Mouse (Mus musculus): ENCODE measurements around the gene Sh3rf3. TPM values are rescaled to one million over a fixed set of nuclear protein-coding genes. Genes with fewer than 3 reads are reported as not detected.

Gene Sh3rf3
- polyA plus RNA-seq, 1 experiment from 2014 or later, result not detected

DNA sequence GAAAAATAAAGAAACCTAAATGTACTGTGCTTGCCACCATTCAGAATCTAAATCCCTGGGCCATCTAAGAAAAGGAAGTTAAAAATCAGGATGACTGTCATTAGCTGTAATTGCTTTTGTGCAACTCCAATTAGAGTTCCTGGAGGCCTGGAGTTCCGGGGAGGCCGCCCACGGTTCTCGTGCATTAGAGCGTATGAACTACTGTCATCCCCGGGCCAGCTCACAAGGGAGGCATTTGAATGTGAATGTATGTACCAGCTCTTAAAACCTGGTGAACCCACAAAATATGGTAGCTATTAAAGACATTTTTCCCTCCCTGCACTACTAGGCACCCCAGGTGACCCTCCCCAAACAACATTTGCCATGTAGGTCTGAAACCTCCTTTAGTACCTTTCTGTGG, 122.4 kb downstream of the Sh3rf3 start:
- Histone ChIP-seq H3K4me1 (ENCODE audit: insufficient read depth) (no peaks in the 10 kb centered on the region), H3K4me3 (ENCODE audit: low read depth, low read length) (no peak overlapping the region), H3K27ac (ENCODE audit: low read depth) (no peak overlapping the region), H3K4me2 (ENCODE audit: low read depth, low read length) (no peak overlapping the region), H3K27me3 (ENCODE audit: insufficient read depth, low read length) (no peaks in the 10 kb centered on the region), H3K36me3 (replicated peaks; ENCODE audit: insufficient read depth, low read length) (no peaks in the 10 kb centered on the region), H3K9me3 (ENCODE audit: low read length) (no peaks in the 10 kb centered on the region), H3K9ac (replicated peaks) (no peak overlapping the region)
- WGBS (ENCODE audit: insufficient replicate concordance), result 85% methylated on average over 6 of the region's 6 CpGs
- DNase-seq (no peak), ATAC-seq (no peak)
- no peak for TF ChIP-seq EP300 (IDR thresholded peaks at IDR 0.05; ENCODE audit: low read depth)
- no peak for TF ChIP-seq CTCF (IDR thresholded peaks at IDR 0.05; ENCODE audit: low read depth)

DNA sequence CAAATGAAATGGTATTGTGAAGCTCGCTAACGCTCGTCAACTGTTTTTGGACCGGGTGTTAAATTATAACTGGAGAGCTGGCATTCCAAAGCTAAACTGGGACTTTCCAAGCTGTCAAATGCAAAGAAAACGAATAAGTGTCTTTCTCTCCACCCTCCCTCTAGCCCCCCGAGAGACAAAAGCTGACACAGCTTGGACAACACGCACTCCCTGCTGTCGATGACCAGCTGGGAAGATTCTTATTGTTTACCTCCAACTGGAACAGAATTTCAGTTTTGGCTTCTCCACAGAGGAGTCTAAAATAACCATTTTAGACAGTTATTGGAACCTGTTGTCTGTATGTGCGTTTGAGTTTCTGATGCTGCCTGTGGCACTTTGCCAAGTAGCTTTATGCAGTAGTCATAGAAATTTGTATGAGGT, 123.3 kb downstream of the Sh3rf3 start:
- DNase-seq (no peak), ATAC-seq (no peak)
- H3K9ac ChIP-seq (replicated peaks), result no peak overlapping the region
- H3K27ac ChIP-seq (ENCODE audit: low read depth), result no peak overlapping the region
- H3K36me3 ChIP-seq (replicated peaks; ENCODE audit: insufficient read depth, low read length), result no peaks in the 10 kb centered on the region
- H3K9me3 ChIP-seq (ENCODE audit: low read length), result no peaks in the 10 kb centered on the region
- H3K27me3 ChIP-seq (ENCODE audit: insufficient read depth, low read length), result no peaks in the 10 kb centered on the region
- no peak overlapping the region for H3K4me3 ChIP-seq (ENCODE audit: low read depth, low read length)
- no peak overlapping the region for H3K4me2 ChIP-seq (ENCODE audit: low read depth, low read length)
- no peak for TF ChIP-seq CTCF (IDR thresholded peaks at IDR 0.05; ENCODE audit: low read depth)
- no peak for TF ChIP-seq EP300 (IDR thresholded peaks at IDR 0.05; ENCODE audit: low read depth)
- 72% methylated on average over 9 of the region's 9 CpGs for WGBS (ENCODE audit: insufficient replicate concordance)
- H3K4me1 ChIP-seq (ENCODE audit: insufficient read depth), result no peaks in the 10 kb centered on the region

DNA sequence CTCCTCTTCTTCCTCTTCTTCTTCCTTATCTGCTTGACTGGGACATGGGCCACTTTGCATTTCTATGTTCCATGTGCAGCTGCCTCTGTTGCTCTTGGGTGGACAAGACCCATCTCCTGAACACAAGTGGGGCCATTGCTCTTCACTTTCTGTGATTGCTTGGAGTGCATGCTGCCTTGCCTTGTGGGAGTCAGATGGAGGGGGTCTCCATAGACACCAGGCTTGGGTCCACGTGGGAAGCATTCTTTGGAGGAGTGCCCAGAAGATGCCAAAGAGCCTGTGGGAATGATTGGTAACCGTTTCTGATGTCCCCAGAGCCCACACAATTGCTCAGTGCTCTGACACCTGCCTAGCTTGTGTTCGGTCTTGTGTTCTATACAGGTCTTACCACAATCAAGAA, 124.4 kb downstream of the Sh3rf3 start:
- WGBS (ENCODE audit: insufficient replicate concordance), result 52% methylated on average over 3 of the region's 3 CpGs
- H3K27ac ChIP-seq (ENCODE audit: low read depth), result no peak overlapping the region

DNA sequence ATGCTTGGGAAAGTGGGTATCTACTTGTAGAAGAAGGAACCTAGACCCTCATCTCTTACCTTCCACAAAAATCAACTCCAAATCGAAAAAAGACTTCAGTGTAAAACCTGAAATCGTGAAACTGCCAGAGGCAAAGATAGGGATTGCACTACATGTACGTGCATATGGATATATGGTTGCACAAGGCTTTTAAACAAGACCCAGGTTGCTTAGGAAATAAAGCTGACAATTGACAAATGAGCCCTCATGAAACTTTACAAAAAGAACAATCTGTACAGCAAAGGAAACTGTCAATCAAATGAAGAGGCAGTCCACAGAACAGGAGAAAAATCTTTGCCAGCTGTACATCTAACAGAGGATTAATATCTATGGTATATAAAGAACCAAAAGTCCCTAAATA, 129.7 kb downstream of the Sh3rf3 start:
- ATAC-seq, result no peak
- Histone ChIP-seq H3K4me2 (ENCODE audit: low read depth, low read length) (no peak overlapping the region), H3K9me3 (ENCODE audit: low read length) (no peaks in the 10 kb centered on the region), H3K9ac (replicated peaks) (no peak overlapping the region), H3K36me3 (replicated peaks; ENCODE audit: insufficient read depth, low read length) (no peaks in the 10 kb centered on the region), H3K4me3 (ENCODE audit: low read depth, low read length) (no peak overlapping the region), H3K4me1 (ENCODE audit: insufficient read depth) (no peaks in the 10 kb centered on the region), H3K27ac (ENCODE audit: low read depth) (no peak overlapping the region), H3K27me3 (ENCODE audit: insufficient read depth, low read length) (no peaks in the 10 kb centered on the region)
- TF ChIP-seq EP300 (IDR thresholded peaks at IDR 0.05; ENCODE audit: low read depth), result no peak
- TF ChIP-seq CTCF (IDR thresholded peaks at IDR 0.05; ENCODE audit: low read depth), result no peak
- DNase-seq, result no peak
- WGBS (ENCODE audit: insufficient replicate concordance), result 74% methylated on average over 3 of the region's 3 CpGs

More for the DNA sequence above, 124.4 kb downstream of the Sh3rf3 start:
- no peak overlapping the region for H3K9ac ChIP-seq (replicated peaks)
- H3K9me3 ChIP-seq (ENCODE audit: low read length), result no peaks in the 10 kb centered on the region
- H3K27me3 ChIP-seq (ENCODE audit: insufficient read depth, low read length), result no peaks in the 10 kb centered on the region
- H3K4me3 ChIP-seq (ENCODE audit: low read depth, low read length), result no peak overlapping the region
- H3K4me1 ChIP-seq (ENCODE audit: insufficient read depth), result no peaks in the 10 kb centered on the region
- H3K36me3 ChIP-seq (replicated peaks; ENCODE audit: insufficient read depth, low read length), result no peaks in the 10 kb centered on the region
- no peak for ATAC-seq
- no peak overlapping the region for H3K4me2 ChIP-seq (ENCODE audit: low read depth, low read length)
- no peak for TF ChIP-seq CTCF (IDR thresholded peaks at IDR 0.05; ENCODE audit: low read depth)
- no peak for TF ChIP-seq EP300 (IDR thresholded peaks at IDR 0.05; ENCODE audit: low read depth)
- DNase-seq, result no peak

DNA sequence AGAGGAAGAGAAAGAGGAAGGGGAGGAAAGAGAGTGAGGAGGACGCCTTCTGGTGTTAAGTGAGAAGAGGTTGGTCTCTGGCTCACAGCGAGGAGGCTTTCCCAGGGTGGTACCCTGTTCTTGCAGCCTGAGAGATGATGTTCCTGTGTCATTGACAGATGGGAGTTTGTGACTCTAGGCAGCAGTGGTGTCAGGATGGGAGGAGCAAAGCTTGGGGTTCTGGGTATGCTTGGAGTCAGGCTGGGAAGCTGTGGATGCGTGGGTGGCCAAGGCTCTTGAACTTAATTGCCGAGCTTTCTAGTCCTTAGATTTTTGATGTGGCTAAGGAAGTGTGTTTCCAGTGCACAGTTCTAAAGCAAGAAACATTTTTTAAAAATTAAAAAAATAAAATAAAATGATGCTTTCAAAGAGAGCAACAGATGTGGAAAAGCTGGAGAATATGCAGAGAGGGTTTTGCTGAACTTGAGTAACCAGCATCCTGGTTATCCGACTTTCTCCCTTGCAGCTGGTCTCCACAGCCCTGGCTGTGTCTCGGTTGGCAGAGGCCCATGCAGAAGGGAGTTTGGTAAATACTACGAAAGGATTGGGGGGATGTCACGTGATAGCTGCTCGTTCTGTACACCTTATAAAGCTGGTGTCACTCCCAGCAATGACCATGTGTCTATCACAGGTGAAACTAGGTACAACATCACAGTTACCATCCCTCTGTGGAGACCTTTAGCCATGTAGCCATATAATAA, 130.7 kb downstream of the Sh3rf3 start:
- H3K4me2 ChIP-seq (ENCODE audit: low read depth, low read length), result no peak overlapping the region
- no peaks in the 10 kb centered on the region for H3K27me3 ChIP-seq (ENCODE audit: insufficient read depth, low read length)
- H3K9me3 ChIP-seq (ENCODE audit: low read length), result no peaks in the 10 kb centered on the region
- 59% methylated on average over 9 of the region's 9 CpGs for WGBS (ENCODE audit: insufficient replicate concordance)
- no peaks in the 10 kb centered on the region for H3K36me3 ChIP-seq (replicated peaks; ENCODE audit: insufficient read depth, low read length)
- H3K9ac ChIP-seq (replicated peaks), result no peak overlapping the region
- H3K4me1 ChIP-seq (ENCODE audit: insufficient read depth), result no peaks in the 10 kb centered on the region
- H3K4me3 ChIP-seq (ENCODE audit: low read depth, low read length), result no peak overlapping the region
- TF ChIP-seq CTCF (IDR thresholded peaks at IDR 0.05; ENCODE audit: low read depth), result no peak
- no peak for TF ChIP-seq EP300 (IDR thresholded peaks at IDR 0.05; ENCODE audit: low read depth)
- H3K27ac ChIP-seq (ENCODE audit: low read depth), result no peak overlapping the region
- no peak for ATAC-seq
- no peak for DNase-seq

DNA sequence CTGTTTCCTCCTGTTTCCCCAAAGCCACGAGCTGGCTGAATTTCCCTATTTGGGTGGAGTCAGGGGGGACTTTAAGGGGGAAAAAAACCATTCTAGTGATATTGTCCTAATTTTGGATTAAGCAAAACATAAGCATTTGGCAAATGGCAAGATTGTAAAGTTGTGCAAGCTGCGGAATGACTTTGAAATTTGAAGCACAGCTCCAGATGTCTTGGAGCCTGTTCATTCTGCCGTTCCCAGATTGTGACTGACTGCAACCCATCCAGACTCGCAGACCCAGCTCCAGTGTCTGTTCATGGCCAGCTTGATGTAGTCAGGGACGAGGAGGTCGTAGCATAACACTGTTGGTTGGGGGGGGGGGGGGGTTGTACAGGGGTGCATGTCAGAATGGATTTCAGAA, 131.8 kb downstream of the Sh3rf3 start:
- Histone ChIP-seq H3K9ac (replicated peaks) (no peak overlapping the region), H3K4me1 (ENCODE audit: insufficient read depth) (no peaks in the 10 kb centered on the region), H3K4me3 (ENCODE audit: low read depth, low read length) (no peak overlapping the region), H3K36me3 (replicated peaks; ENCODE audit: insufficient read depth, low read length) (no peaks in the 10 kb centered on the region), H3K27ac (ENCODE audit: low read depth) (no peak overlapping the region), H3K9me3 (ENCODE audit: low read length) (no peaks in the 10 kb centered on the region), H3K4me2 (ENCODE audit: low read depth, low read length) (no peak overlapping the region), H3K27me3 (ENCODE audit: insufficient read depth, low read length) (no peaks in the 10 kb centered on the region)
- WGBS (ENCODE audit: insufficient replicate concordance), result 66% methylated on average over 6 of the region's 6 CpGs
- no peak for DNase-seq
- no peak for ATAC-seq
- TF ChIP-seq CTCF (IDR thresholded peaks at IDR 0.05; ENCODE audit: low read depth), result no peak
- TF ChIP-seq EP300 (IDR thresholded peaks at IDR 0.05; ENCODE audit: low read depth), result no peak
